Mouse (Mus musculus) testis, adult 2 months (tissue): Measurements from ENCODE around the gene Aasdh.

ENCODE experiments used
- CTCF ChIP-seq: fragments of 200-500 bp; IDR thresholded peaks from 2 replicates; pipeline ENCODE4 v1.5.1; 2012; ENCODE audit warnings: low read depth, mild to moderate bottlenecking, inconsistent platforms, low read length, moderate library complexity; ENCODE audit not compliant: control insufficient read depth, insufficient read depth, insufficient replicate concordance
- POLR2A ChIP-seq: fragments of 200-500 bp; IDR thresholded peaks from 2 replicates; pipeline ENCODE4 v1.6.1; 2012; ENCODE audit warnings: low read depth, mild to moderate bottlenecking, inconsistent platforms, low read length, moderate library complexity; ENCODE audit not compliant: control insufficient read depth

GRCm38 (mm10) chr5:76868693-76869286 is 36.5 kb downstream of the Aasdh start:
- TF ChIP-seq CTCF (no peak), POLR2A (no peak)
